Mouse (Mus musculus) embryonic stem cell, embryonic (primary cell): Measurements from ENCODE around the gene Zmynd19.

Experiments used
- CTCF ChIA-PET, 4 experiments: fragments of 300-600 bp in 2 of 4; fragments of 350-600 bp in 2 of 4; sonication (Branson Sonifier 250); formaldehyde crosslinking; loops; one replicate each; lab custom pipeline; 2022; ENCODE audit warnings: inconsistent platforms in 2 of 4; lab: Charles Lee
- POLR2A ChIA-PET, 4 experiments: fragments of 300-600 bp in 2 of 4; fragments of 350-600 bp in 2 of 4; sonication (Branson Sonifier 250); formaldehyde crosslinking; loops; one replicate each; lab custom pipeline; 2022; ENCODE audit warnings: antibody characterized with exemption in 4 of 4, inconsistent platforms in 1 of 4; lab: Charles Lee

Gene Zmynd19

DNA sequence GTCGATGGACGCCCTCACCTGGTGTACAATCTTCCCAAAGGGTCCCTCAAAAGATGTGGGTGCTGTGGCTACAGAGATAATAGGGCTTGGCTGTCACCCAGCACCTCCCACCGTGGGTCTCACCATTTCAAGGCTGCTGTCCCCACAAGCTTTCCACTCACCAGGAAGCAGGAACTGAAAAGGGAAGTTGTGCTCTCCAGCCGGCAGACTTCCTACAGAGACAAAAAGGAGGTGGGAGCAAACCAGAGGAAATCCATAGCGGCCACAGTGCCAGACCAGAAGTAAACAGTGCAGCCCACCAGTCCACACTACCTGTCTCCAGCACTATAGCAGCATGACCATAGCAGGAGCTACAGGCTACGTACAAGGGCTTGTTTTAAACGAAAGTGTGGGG lies 22.6 kb upstream of the Zmynd19 start:
- ChIA-PET CTCF (no interaction called here), POLR2A (interaction anchor here in 3 of 4 experiments (0.5 to 4.0 kb wide), 3 partner anchors 8 to 39 kb away, joined by 6 to 26 read pairs (median 15); partner anchors contain the start of gene Arrdc1 (in 2 of the 3))

DNA sequence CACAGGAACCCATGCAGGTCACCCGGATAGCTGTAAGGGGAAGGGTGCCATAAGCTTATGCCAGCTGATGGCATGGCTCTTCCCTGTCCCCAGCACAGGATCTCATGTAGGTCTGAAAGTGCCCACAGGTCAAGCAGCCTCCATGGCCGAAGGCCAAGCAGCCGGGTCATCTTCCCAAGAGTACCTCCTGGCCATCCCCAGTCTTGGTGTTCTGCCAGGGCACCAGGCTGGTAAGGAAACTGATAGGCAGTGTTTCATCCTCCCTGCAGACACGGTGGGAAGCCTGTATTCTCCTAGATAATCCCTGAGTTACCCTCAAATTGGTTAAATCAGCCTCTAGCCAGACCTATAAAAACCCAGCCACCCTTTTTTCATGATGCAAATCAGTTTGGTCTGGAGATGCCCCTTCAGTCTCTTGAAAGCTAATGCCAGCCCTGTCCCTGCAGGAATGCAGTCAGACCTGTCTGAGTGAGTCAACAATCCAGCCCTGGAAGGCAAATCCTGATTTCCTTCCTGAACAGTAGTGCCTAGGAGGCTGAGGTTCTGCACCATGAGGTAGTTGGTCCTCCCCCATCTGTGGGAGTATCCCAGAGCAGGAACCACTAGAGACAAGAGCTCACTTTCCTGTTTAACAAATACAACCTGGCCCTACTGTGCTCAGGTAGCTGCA lies 21.6 kb upstream of the Zmynd19 start:
- CTCF ChIA-PET = interaction anchor here in 1 of 4 experiments (0.6 kb wide), 1 partner anchor 55 kb away, joined by 3 read pairs; no protein-coding TSS in a partner anchor
- POLR2A ChIA-PET = interaction anchor here in 2 of 4 experiments (1.1 to 1.3 kb wide), 2 partner anchors 8 kb away, joined by 4 to 6 read pairs; partner anchors contain the start of gene Ehmt1 (in 2 of the 2)

DNA sequence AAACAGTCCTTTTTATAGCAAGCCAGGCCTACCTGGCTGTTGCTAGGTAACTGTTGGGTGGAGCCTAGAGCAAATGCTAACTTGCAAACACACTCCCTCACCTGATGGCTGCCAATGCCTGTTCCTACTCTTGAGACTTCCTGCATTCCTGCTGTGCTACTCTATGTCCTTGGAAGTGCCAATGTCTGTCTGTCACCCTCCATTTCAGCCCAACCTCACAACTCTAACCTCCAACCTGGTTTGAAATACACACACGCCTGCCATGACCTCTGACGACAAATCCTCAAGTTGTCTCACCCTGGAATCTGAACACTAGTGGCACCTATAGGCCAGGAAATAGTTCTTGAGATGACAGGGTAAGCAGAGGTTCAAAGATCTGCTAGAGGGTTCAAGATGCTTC lies 20.5 kb upstream of the Zmynd19 start:
- ChIA-PET POLR2A (interaction anchor here in 1 of 4 experiments (1.3 kb wide), 1 partner anchor 9 kb away, joined by 6 read pairs; the partner anchor contains the start of gene Ehmt1), CTCF (no interaction called here)

DNA sequence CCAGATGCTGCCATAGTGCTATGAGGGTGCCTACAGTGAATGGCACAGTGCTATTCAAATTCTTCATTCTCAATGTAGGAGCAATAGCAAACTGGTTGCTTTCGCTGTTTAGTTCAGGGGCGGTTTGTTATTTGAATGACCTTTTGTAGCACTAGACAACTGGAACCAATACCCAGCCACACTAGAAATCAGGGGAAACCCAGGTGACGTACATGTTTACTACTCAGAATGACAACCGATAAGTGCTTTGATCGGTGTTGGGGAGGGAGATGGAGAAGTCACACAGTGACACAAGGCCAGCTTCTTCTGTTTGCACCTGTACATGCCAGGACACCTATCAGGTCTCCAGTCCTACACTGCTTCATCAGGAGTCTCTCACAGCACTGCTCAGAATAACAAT lies 20.0 kb upstream of the Zmynd19 start:
- ChIA-PET CTCF (no interaction called here), POLR2A (no interaction called here)

DNA sequence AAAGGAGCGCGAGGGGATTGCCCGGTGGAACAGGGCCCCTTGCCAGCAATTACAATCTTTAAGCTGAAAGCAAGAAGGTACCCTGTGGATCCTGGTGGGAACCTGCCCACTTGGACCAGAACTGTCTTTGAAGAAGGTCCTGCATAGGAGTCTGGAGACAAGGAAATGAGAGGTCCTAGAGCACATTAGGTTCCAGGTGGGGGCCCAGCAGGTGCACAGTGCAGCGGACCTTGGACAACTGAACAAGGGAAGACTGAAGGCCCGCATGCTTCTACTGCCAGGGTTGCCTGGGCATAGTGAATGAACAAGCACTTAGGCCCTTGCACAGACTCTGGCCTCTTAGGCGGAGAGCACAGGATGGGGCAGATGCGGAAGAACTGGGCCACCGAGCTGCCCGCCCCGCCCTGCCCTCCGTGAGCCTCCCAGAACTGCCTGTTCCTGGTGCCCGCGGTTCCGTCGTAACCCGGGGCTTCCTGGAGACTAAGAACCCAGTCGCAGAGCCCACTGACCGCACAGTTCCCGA lies 15.1 kb upstream of the Zmynd19 start:
- ChIA-PET CTCF (interaction anchor here in 3 of 4 experiments (0.8 to 1.8 kb wide), 22 partner anchors 11 to 491 kb away, joined by 3 to 13 read pairs (median 3); partner anchors contain the start of genes Zmynd19 (in 2 of the 3), Dph7 (in 1 of the 3), Nrarp (in 1 of the 3) and Pnpla7 (in 1 of the 3)), POLR2A (interaction anchor here (0.6 to 6.5 kb wide), 89 partner anchors 8 to 929 kb away, joined by 3 to 163 read pairs (median 5); partner anchors contain the start of genes Ehmt1 (in 4 of the 4), Zmynd19 (in 4 of the 4), Mrpl41 (in 3 of the 4) and Pnpla7 (in 3 of the 4))

DNA sequence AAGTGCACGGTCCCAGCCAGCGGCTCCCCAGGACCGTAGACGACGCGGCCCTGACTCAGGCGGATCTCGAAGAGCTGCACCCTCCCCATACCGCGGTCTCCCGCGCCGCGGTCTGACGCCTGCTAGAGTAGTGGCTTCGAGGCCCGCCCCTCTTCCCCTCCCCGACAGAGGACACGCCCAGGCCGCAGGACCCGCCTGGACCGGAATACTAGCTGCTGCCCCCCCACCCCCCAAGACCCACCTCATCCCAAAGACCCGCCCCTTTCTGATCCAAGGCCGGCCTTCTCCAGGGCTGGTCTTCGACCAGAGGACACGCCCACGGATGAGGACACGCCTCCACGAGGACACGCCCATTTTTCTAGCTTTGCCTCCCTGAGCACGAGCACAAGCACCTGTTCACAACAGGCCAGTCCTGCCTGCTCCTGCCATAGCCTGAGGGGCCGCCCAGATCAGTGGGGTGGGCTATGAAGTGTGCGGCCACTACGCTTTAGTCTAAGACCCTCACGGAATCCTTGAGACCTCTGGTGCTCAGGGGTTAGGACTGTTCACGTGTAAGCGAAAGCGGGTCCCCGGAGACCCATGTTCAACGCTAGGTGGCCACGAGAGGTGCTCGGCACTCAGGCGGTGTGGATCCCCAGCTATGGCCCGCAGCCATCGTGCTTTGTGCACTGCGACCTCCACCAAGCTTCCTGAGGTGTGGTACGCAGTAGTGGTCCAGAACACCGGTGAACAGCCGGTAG lies 14.4 kb upstream of the Zmynd19 start, which contains the start of gene Arrdc1:
Gene Arrdc1, minus strand, starts transcription at position 196 of the 740 bp plus-strand sequence.
- POLR2A ChIA-PET = interaction anchor here (0.6 to 6.5 kb wide), 113 partner anchors 8 to 1343 kb away, joined by 3 to 163 read pairs (median 4); partner anchors contain the start of genes Ehmt1 (in 4 of the 4), Zmynd19 (in 4 of the 4), Mrpl41 (in 3 of the 4) and Pnpla7 (in 3 of the 4)
- CTCF ChIA-PET = interaction anchor here (0.6 to 1.8 kb wide), 29 partner anchors 10 to 490 kb away, joined by 3 to 13 read pairs (median 3); partner anchors contain the start of genes Ehmt1 (in 2 of the 4), Zmynd19 (in 2 of the 4), Dph7 (in 1 of the 4) and Nrarp (in 1 of the 4)

DNA sequence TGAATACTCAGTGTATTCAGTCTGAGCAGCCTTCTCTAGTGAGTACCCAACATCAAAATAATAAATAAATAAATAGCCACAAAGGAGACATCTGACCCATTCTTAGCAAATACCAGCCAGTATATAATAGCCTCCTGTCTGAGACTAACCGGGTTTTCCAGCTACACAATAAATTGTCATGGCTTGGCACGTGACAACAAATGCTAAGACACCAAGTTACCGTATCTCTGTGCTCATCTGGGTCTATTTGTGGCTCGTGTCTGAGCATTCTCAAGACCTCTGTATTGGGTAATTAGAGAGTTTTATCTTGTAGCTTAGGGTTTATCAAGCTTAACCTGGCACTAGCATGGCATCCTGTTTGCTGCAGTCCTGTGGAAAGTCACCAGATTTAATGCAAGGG lies 7.5 kb upstream of the Zmynd19 start:
- ChIA-PET POLR2A (interaction anchor here in 1 of 4 experiments (0.6 to 1.4 kb wide), 2 partner anchors 9 to 103 kb away, joined by 6 read pairs; no protein-coding TSS in a partner anchor), CTCF (interaction anchor here in 2 of 4 experiments (0.7 to 0.9 kb wide), 2 partner anchors 19 to 635 kb away, joined by 3 read pairs; no protein-coding TSS in a partner anchor)

DNA sequence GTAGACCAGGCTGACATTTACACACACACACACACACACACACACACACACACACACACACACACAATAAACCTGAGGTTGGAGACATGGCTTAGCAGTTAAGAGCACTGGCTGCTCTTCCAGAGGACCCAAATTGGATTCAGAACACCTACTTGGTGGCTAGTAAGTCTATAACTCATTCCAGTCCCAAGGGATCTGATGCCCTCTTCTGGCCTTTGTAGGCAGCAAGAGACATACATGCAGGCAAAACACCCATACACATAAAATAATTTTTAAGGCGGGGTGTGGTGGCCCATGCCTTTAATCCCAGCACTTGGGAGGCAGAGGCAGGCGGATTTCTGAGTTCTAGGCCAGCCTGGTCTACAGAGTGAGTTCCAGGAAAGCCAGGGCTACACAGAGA lies 5.3 kb upstream of the Zmynd19 start:
- POLR2A ChIA-PET = interaction anchor here in 2 of 4 experiments (1.0 to 3.1 kb wide), 2 partner anchors 9 kb away, joined by 3 to 14 read pairs; partner anchors contain the start of gene Arrdc1 (in 2 of the 2)
- CTCF ChIA-PET = interaction anchor here in 1 of 4 experiments (0.7 kb wide), 2 partner anchors 13 to 139 kb away, joined by 4 read pairs; no protein-coding TSS in a partner anchor

DNA sequence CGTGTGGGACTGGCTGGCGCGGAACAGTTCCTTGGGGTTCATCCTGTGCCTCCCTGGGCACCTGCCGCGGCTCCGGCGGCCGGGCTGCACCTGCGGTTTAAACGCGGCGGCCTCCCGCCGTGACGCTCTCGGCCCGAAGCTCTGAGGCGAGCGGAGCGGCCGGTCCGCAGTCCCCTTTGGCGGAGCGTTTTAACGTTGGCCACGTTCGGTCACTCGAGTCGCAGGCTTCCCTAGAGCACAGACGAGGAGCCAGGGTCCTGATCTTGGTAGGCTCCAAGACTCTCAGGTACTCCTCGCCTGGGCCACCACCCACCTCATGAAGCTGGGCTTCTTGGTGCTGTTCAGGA lies 570 bp downstream of the Zmynd19 start:
- CTCF ChIA-PET = interaction anchor here in 3 of 4 experiments (0.7 to 1.5 kb wide), 4 partner anchors 9 to 25 kb away, joined by 3 to 9 read pairs (median 4); partner anchors contain the start of genes Arrdc1 (in 1 of the 3) and Mrpl41 (in 1 of the 3)
- POLR2A ChIA-PET = interaction anchor here (0.6 to 7.6 kb wide), 31 partner anchors 8 to 959 kb away, joined by 3 to 163 read pairs (median 4); partner anchors contain the start of genes Arrdc1 (in 4 of the 4), Dph7 (in 2 of the 4), Mrpl41 (in 2 of the 4) and Nelfb (in 2 of the 4)

DNA sequence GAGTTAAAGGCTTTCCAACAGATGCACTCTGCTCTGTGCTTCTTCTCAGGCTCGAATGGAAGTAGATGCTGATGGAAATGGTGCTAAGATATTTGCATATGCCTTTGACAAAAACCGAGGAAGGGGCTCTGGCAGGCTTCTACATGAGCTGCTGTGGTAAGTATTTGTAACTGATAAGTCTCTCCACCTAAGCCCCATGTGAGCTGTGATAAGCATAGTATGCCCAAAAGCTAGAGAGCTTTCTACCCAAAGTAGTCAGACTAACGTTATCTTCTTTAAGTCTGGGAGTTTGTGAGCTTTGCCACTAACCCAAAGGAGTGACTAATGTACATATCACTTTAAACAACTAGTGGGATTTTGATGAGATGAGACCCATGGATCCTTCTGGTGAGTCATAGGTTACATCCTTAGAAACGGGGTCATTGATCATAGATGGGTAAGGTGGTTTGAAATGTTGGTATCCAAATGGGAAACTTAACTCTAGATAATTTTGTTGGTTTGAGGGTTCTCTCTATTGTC lies 3.0 kb downstream of the Zmynd19 start:
- CTCF ChIA-PET = interaction anchor here in 1 of 4 experiments (1.0 kb wide), 1 partner anchor 10 kb away, joined by 3 read pairs; the partner anchor contains the start of gene Dph7
- POLR2A ChIA-PET = interaction anchor here in 3 of 4 experiments (0.8 to 7.6 kb wide), 12 partner anchors 8 to 57 kb away, joined by 3 to 163 read pairs (median 6); partner anchors contain the start of genes Arrdc1 (in 2 of the 3), Mrpl41 (in 2 of the 3), Pnpla7 (in 2 of the 3) and Dph7 (in 1 of the 3)

DNA sequence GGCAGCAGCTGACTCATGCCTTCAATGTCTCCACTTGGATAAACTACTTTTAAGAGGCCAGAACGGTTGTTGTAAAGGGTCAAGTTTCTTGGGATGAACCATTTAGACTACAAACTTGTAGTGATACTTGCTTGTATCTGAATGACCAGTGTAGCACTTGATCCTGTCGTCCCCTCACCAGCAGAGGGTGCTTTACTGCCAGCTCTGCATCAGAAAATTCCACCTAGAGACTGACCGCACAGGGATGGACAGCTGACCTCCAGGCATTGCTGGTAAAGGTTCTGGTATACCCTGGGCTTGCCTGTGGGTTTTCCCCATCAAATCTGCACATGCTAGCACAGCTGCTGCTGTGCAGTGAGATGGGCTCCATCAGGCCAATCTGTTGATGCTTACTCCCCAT lies 11.3 kb downstream of the Zmynd19 start:
- ChIA-PET POLR2A (interaction anchor here (0.6 to 6.6 kb wide), 19 partner anchors 9 to 411 kb away, joined by 3 to 103 read pairs (median 5); partner anchors contain the start of genes Zmynd19 (in 4 of the 4), Arrdc1 (in 3 of the 4), Mrpl41 (in 2 of the 4) and Pnpla7 (in 2 of the 4)), CTCF (interaction anchor here in 3 of 4 experiments (0.6 to 1.7 kb wide), 12 partner anchors 10 to 61 kb away, joined by 3 to 7 read pairs (median 3); partner anchors contain the start of genes Arrdc1 (in 1 of the 3) and Mrpl41 (in 1 of the 3))

DNA sequence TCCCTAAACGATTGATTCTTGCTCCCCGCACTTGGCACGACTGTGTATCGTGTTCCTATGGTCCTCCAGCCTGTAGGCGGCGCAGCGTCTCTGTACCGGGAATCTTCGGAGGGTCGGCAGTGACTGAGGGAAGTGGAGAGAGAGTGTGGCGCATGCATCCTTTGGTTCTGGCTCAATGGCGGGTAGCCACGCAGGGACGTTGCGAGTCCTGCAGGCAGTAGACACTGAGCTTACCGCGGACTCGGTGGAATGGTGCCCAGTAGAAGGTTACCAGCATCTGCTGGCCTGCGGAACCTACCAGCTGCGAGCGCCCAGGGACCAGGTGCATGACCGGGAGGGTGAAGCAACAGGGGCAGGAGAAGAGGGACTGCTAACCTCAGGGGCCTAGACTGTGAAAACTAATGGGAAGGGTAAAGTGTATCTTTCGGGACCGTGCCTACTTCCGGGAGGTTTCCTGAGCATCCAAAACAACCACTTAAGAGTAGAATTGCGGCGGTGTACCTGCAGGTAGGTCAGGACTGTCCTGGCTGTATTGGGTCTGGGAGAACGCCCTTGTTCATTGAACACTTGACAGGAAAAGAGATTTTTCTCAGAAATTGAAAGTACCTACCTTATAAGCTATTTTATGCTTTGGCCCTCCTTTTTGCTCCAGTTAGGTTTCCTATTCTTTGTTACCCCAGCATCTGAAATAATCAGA lies 12.9 kb downstream of the Zmynd19 start, which contains the start of gene Dph7:
Gene Dph7, plus strand, starts transcription at position 97 of the 697 bp plus-strand sequence.
- CTCF ChIA-PET = interaction anchor here in 2 of 4 experiments (1.0 to 1.2 kb wide), 3 partner anchors 9 to 27 kb away, joined by 3 to 5 read pairs (median 3); partner anchors contain the start of gene Arrdc1 (in 1 of the 2)

DNA sequence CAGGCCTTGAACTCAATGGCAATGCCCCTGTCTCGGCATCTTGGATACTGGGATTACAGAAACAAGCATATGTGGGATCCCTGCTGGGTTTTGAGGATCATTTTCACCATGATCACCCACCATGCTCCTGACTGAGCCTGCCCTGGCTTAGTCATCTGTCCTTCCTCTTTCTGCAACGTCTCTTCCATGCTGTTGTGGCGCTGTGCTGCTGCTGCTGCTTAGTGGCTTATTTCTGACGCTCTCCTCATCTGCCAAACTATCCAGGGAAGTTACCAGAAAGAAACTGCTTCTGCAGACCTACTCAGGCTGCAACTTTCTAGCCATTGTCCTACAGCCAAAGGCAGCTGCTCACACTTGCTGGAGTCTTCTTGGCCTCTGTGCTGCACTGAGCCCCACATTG lies 20.8 kb downstream of the Zmynd19 start:
- POLR2A ChIA-PET = interaction anchor here in 2 of 4 experiments (1.2 kb wide), 2 partner anchors 22 to 35 kb away, joined by 3 read pairs; partner anchors contain the start of gene Arrdc1 (in 1 of the 2)
- CTCF ChIA-PET = no interaction called here

More for the DNA sequence above, 12.9 kb downstream of the Zmynd19 start, which contains the start of gene Dph7:
- POLR2A ChIA-PET = interaction anchor here (0.9 to 6.6 kb wide), 22 partner anchors 10 to 410 kb away, joined by 3 to 103 read pairs (median 4); partner anchors contain the start of genes Zmynd19 (in 4 of the 4), Arrdc1 (in 2 of the 4), Mrpl41 (in 2 of the 4) and Pnpla7 (in 2 of the 4)

DNA sequence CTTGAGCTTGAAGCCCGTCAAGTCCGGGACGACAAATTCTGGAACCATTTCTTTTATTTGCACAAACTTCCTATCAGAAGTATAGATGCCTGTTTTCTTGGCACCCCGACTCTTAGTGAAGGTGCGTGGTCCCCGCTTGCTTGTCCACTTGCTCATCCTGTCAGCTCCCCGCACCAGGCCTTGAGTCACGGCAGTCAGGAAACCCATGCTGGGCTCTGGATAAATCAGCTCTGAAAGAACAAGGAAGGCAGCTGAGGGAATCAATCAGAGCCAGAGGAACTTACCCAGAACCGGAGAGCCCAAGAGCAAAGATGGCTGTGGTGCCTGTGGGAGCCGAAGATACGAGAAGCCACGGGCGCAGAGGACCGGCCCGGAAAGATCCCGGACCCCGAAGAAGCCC lies 24.9 kb downstream of the Zmynd19 start:
- POLR2A ChIA-PET = interaction anchor here (0.6 to 7.4 kb wide), 25 partner anchors 8 to 254 kb away, joined by 3 to 78 read pairs (median 7); partner anchors contain the start of genes Arrdc1 (in 3 of the 4), Zmynd19 (in 3 of the 4), Dph7 (in 2 of the 4) and Ehmt1 (in 2 of the 4)
- CTCF ChIA-PET = interaction anchor here in 3 of 4 experiments (0.6 to 1.1 kb wide), 3 partner anchors 14 to 44 kb away, joined by 3 read pairs; no protein-coding TSS in a partner anchor
